Mouse (Mus musculus) MEL (cell line): ENCODE measurements around the gene Igsf8. TPM values are rescaled to one million over a fixed set of nuclear protein-coding genes. Genes with fewer than 3 reads are reported as not detected.

Experiments used
- DNase-seq: peaks from one replicate; pipeline ENCODE4 v3.0.0; 2011; ENCODE audit warnings: low read depth, low spot score
- H3K27ac ChIP-seq: 2 replicates; pipeline ENCODE4 v1.5.1; 2012; ENCODE audit warnings: low read depth, mild to moderate bottlenecking, control low read depth, low read length, moderate library complexity; ENCODE audit not compliant: control insufficient read depth
- H3K27me3 ChIP-seq, 2 experiments: fragments of 150-350 bp in 1 of 2; sonication (generic) in 1 of 2; 2 replicates each; pipeline ENCODE4 v1.6.1; 2012; ENCODE audit warnings: low read length in 2 of 2, mild to moderate bottlenecking in 2 of 2, improper control_type of control experiment in 1 of 2, moderate library complexity in 1 of 2; ENCODE audit not compliant: insufficient read depth in 2 of 2, control insufficient read depth in 1 of 2
- H3K36me3 ChIP-seq, 2 experiments: 2 replicates each; pipeline ENCODE4 v1.6.1; 2012 to 2014; ENCODE audit warnings: low read length in 2 of 2, improper control_type of control experiment in 1 of 2, inconsistent platforms in 1 of 2, mild to moderate bottlenecking in 1 of 2; ENCODE audit not compliant: insufficient read depth in 2 of 2, control insufficient read depth in 1 of 2
- H3K4me1 ChIP-seq, 2 experiments: fragments of 150-350 bp in 1 of 2; sonication (generic) in 1 of 2; 2 replicates each; pipeline ENCODE4 v1.6.1; 2012; ENCODE audit warnings: low read length in 2 of 2, improper control_type of control experiment in 1 of 2, mild to moderate bottlenecking in 1 of 2; ENCODE audit not compliant: insufficient read depth in 2 of 2, control insufficient read depth in 1 of 2
- H3K4me3 ChIP-seq, 2 experiments: fragments of 150-350 bp in 1 of 2; sonication (generic) in 1 of 2; 2 replicates each; pipeline ENCODE4 v1.5.1; 2012; ENCODE audit warnings: low read depth in 2 of 2, low read length in 2 of 2, mild to moderate bottlenecking in 2 of 2, moderate library complexity in 2 of 2, control low read depth in 1 of 2, improper control_type of control experiment in 1 of 2; ENCODE audit not compliant: control insufficient read depth in 1 of 2, insufficient read depth in 1 of 2
- H3K79me2 ChIP-seq: 2 replicates; pipeline ENCODE4 v1.6.1; 2012; ENCODE audit warnings: mild to moderate bottlenecking, low read length, moderate library complexity; ENCODE audit not compliant: control insufficient read depth, poor library complexity, insufficient read depth
- H3K9ac ChIP-seq: 2 replicates; pipeline ENCODE4 v1.6.1; 2012; ENCODE audit warnings: low read depth, mild to moderate bottlenecking, control low read depth, low read length, moderate library complexity; ENCODE audit not compliant: control insufficient read depth, poor library complexity, severe bottlenecking
- H3K9me3 ChIP-seq: fragments of 150-350 bp; sonication (generic); replicated peaks from 2 replicates; pipeline ENCODE4 v1.6.1; 2012; ENCODE audit warnings: mild to moderate bottlenecking, low read length, improper control_type of control experiment, moderate library complexity; ENCODE audit not compliant: insufficient read depth
- BHLHE40 ChIP-seq: IDR thresholded peaks from 2 replicates; pipeline ENCODE4 v1.6.1; 2012; ENCODE audit warnings: low read depth, mild to moderate bottlenecking, inconsistent platforms, low read length, improper control_type of control experiment, borderline replicate concordance
- CHD1 ChIP-seq: IDR thresholded peaks from 2 replicates; pipeline ENCODE4 v1.6.1; 2012; ENCODE audit warnings: low read depth, mild to moderate bottlenecking, inconsistent platforms, low read length, improper control_type of control experiment
- CHD2 ChIP-seq: IDR thresholded peaks from 2 replicates; pipeline ENCODE4 v1.6.1; 2011; ENCODE audit warnings: low read length, improper control_type of control experiment
- CTCF ChIP-seq, 3 experiments: IDR thresholded peaks in 2 of 3; conservative IDR thresholded peaks in 1 of 3; 2 replicates each; pipeline ENCODE4 v1.5.1; 2011 to 2012; ENCODE audit warnings: low read length in 3 of 3, low read depth in 2 of 3, mild to moderate bottlenecking in 2 of 3, improper control_type of control experiment in 1 of 3, inconsistent platforms in 1 of 3, mixed read lengths in 1 of 3, moderate library complexity in 1 of 3; ENCODE audit not compliant: control insufficient read depth in 1 of 3, insufficient read depth in 1 of 3, poor library complexity in 1 of 3, severe bottlenecking in 1 of 3
- ELF1 ChIP-seq: IDR thresholded peaks from 2 replicates; pipeline ENCODE4 v1.6.1; 2014; ENCODE audit warnings: low read depth, mild to moderate bottlenecking, inconsistent platforms, low read length, improper control_type of control experiment, moderate library complexity
- ETS1 ChIP-seq: IDR thresholded peaks from 2 replicates; pipeline ENCODE4 v1.6.1; 2012; ENCODE audit warnings: low read depth, mild to moderate bottlenecking, inconsistent platforms, low read length, improper control_type of control experiment, moderate library complexity
- GABPA ChIP-seq: IDR thresholded peaks from 2 replicates; pipeline ENCODE4 v1.6.1; 2012; ENCODE audit warnings: low read depth, mild to moderate bottlenecking, inconsistent platforms, low read length, improper control_type of control experiment, moderate library complexity
- KAT2A ChIP-seq: conservative IDR thresholded peaks from 2 replicates; pipeline ENCODE4 v1.6.1; 2012; ENCODE audit warnings: low read depth, low read length, improper control_type of control experiment, inconsistent platforms
- MAFK ChIP-seq: IDR thresholded peaks from 2 replicates; pipeline ENCODE4 v1.6.1; 2011; ENCODE audit warnings: low read depth, mild to moderate bottlenecking, low read length, improper control_type of control experiment, borderline replicate concordance
- MAX ChIP-seq: IDR thresholded peaks from 2 replicates; pipeline ENCODE4 v1.6.1; 2011; ENCODE audit warnings: low read length, improper control_type of control experiment
- MXI1 ChIP-seq: IDR thresholded peaks from 2 replicates; pipeline ENCODE4 v1.6.1; 2011; ENCODE audit warnings: mild to moderate bottlenecking, low read depth, low read length, improper control_type of control experiment
- MYB ChIP-seq: IDR thresholded peaks from 2 replicates; pipeline ENCODE4 v1.6.1; 2011; ENCODE audit warnings: mild to moderate bottlenecking, low read depth, low read length, improper control_type of control experiment
- NELFE ChIP-seq: IDR thresholded peaks from 2 replicates; pipeline ENCODE4 v1.6.1; 2011; ENCODE audit warnings: low read depth, low read length, improper control_type of control experiment
- NRF1 ChIP-seq: IDR thresholded peaks from 2 replicates; pipeline ENCODE4 v1.6.1; 2014; ENCODE audit warnings: low read depth, mild to moderate bottlenecking, inconsistent platforms, low read length, improper control_type of control experiment, moderate library complexity; ENCODE audit not compliant: poor library complexity, insufficient read depth, severe bottlenecking
- POLR2A ChIP-seq, 2 experiments: IDR thresholded peaks; 2 replicates each; pipeline ENCODE4 v1.6.1; 2011 to 2012; ENCODE audit warnings: low read length in 2 of 2, mild to moderate bottlenecking in 2 of 2, control low read depth in 1 of 2, improper control_type of control experiment in 1 of 2, low read depth in 1 of 2, moderate library complexity in 1 of 2; ENCODE audit not compliant: control insufficient read depth in 1 of 2, insufficient read depth in 1 of 2, poor library complexity in 1 of 2
- RAD21 ChIP-seq: IDR thresholded peaks from 2 replicates; pipeline ENCODE4 v1.6.1; 2011; ENCODE audit warnings: mild to moderate bottlenecking, low read depth, low read length, improper control_type of control experiment
- SIN3A ChIP-seq: IDR thresholded peaks from 2 replicates; pipeline ENCODE4 v1.6.1; 2012; ENCODE audit warnings: low read length, improper control_type of control experiment, inconsistent platforms
- TAL1 ChIP-seq: IDR thresholded peaks from 2 replicates; pipeline ENCODE4 v1.6.1; 2012; ENCODE audit warnings: mild to moderate bottlenecking, inconsistent platforms, low read length, moderate library complexity, mixed read lengths
- TBP ChIP-seq: IDR thresholded peaks from 2 replicates; pipeline ENCODE4 v1.8.0; 2011; ENCODE audit warnings: low read depth, low read length, improper control_type of control experiment
- USF2 ChIP-seq, 2 experiments: IDR thresholded peaks; 2 replicates each; pipeline ENCODE4 v1.6.1; 2011 to 2012; ENCODE audit warnings: improper control_type of control experiment in 2 of 2, low read length in 2 of 2, borderline replicate concordance in 1 of 2, inconsistent platforms in 1 of 2, low read depth in 1 of 2, mild to moderate bottlenecking in 1 of 2; ENCODE audit not compliant: insufficient read depth in 1 of 2
- ZC3H11A ChIP-seq: IDR thresholded peaks from 2 replicates; pipeline ENCODE4 v1.6.1; 2012; ENCODE audit warnings: low read depth, mild to moderate bottlenecking, inconsistent platforms, low read length, improper control_type of control experiment
- ZKSCAN1 ChIP-seq: IDR thresholded peaks from 2 replicates; pipeline ENCODE4 v1.6.1; 2012; ENCODE audit warnings: low read depth, mild to moderate bottlenecking, inconsistent platforms, low read length, improper control_type of control experiment, moderate library complexity
- polyA plus RNA-seq, 2 experiments: library from polyadenylated mRNA; stranded (reverse) in 1 of 2; unstranded in 1 of 2; fragments of >175 nt in 1 of 2; fragments of >200 nt in 1 of 2; gene quantifications; 2 replicates each; pipeline versions ENCODE4 v1.2.1 to v1.2.4; 2012; ENCODE audit warnings: low replicate concordance in 2 of 2, low read depth in 1 of 2; ENCODE audit not compliant: insufficient read length in 2 of 2, insufficient read depth in 1 of 2, missing spikeins in 1 of 2
- total RNA-seq: library from RNA; depleted of rRNA; stranded (reverse); fragments of 300-350 nt; gene quantifications from 2 replicates; pipeline ENCODE4 v1.2.3, GENCODE M21; 2012

Gene Igsf8
- total and polyA plus RNA-seq, 3 experiments: 88.0 to 97.2 TPM; not detected in 1

- Histone ChIP-seq H3K4me3 (no peak overlapping the region), H3K9ac (no peak overlapping the region), H3K36me3 (no peaks in the 10 kb centered on the region), H3K79me2 (no peaks in the 10 kb centered on the region), H3K27ac (no peak overlapping the region), H3K4me1 (no peaks in the 10 kb centered on the region), H3K27me3 (peaks cover 0 to 9% of the 10 kb centered on the region in 2 experiments; a peak in 2 of 4 replicates), H3K9me3 (no peaks in the 10 kb centered on the region)
- DNase-seq: no peak
- TF ChIP-seq CTCF (IDR thresholded peaks at IDR 0.05 in 2 of 3, conservative IDR thresholded peaks at IDR 0.05 in 1 of 3; ENCODE audit: control insufficient read depth in 1 of 3, insufficient read depth in 1 of 3, low read depth in 2 of 3, low read length in 3 of 3, poor library complexity in 1 of 3, severe bottlenecking in 1 of 3) (no peak), MAFK (no peak), GABPA (no peak), ETS1 (no peak), CHD1 (no peak), TBP (no peak), POLR2A (IDR thresholded peaks at IDR 0.05; ENCODE audit: control insufficient read depth in 1 of 2, insufficient read depth in 1 of 2, low read depth in 1 of 2, low read length in 2 of 2, poor library complexity in 1 of 2) (no peak), USF2 (IDR thresholded peaks at IDR 0.05; ENCODE audit: borderline replicate concordance in 1 of 2, insufficient read depth in 1 of 2, low read depth in 1 of 2, low read length in 2 of 2) (no peak), ZKSCAN1 (no peak), RAD21 (no peak), NRF1 (no peak), MAX (no peak), BHLHE40 (no peak)
Observed at GRCm38 (mm10) chr1:172327206-172328001, 66.0 kb downstream of the Igsf8 start.

- no peak for DNase-seq
- no peak for TF ChIP-seq CHD1
- no peak for TF ChIP-seq SIN3A
- no peak for TF ChIP-seq CHD2
- TF ChIP-seq MXI1: no peak
- no peak for TF ChIP-seq ELF1
- no peak for TF ChIP-seq CTCF (IDR thresholded peaks at IDR 0.05 in 2 of 3, conservative IDR thresholded peaks at IDR 0.05 in 1 of 3; ENCODE audit: control insufficient read depth in 1 of 3, insufficient read depth in 1 of 3, low read depth in 2 of 3, low read length in 3 of 3, poor library complexity in 1 of 3, severe bottlenecking in 1 of 3)
- no peak for TF ChIP-seq MYB
- no peak for TF ChIP-seq NRF1
- TF ChIP-seq TAL1: no peak
- no peak for TF ChIP-seq KAT2A
- no peak for TF ChIP-seq NELFE
- no peak for TF ChIP-seq POLR2A (IDR thresholded peaks at IDR 0.05; ENCODE audit: control insufficient read depth in 1 of 2, insufficient read depth in 1 of 2, low read depth in 1 of 2, low read length in 2 of 2, poor library complexity in 1 of 2)
- no peak for TF ChIP-seq ZC3H11A
- no peak for TF ChIP-seq RAD21
- Histone ChIP-seq H3K9me3 (no peaks in the 10 kb centered on the region), H3K27ac (no peak overlapping the region), H3K27me3 (peaks cover 0 to 9% of the 10 kb centered on the region in 2 experiments; a peak in 2 of 4 replicates), H3K79me2 (no peaks in the 10 kb centered on the region), H3K4me3 (no peak overlapping the region), H3K9ac (no peak overlapping the region), H3K4me1 (no peaks in the 10 kb centered on the region), H3K36me3 (no peaks in the 10 kb centered on the region)
Observed at GRCm38 (mm10) chr1:172328041-172328440, 66.6 kb downstream of the Igsf8 start.
